Mouse (Mus musculus) hindbrain, embryonic 16.5 days (tissue): Measurements from ENCODE around the gene Capzb. TPM values are rescaled to one million over a fixed set of nuclear protein-coding genes. Genes with fewer than 3 reads are reported as not detected.

Source experiments
- ATAC-seq: fragments of 200-750 bp; cut with Nextera tagmentation; 2 replicates; pipeline ENCODE4 v1.8.0; 2017; ENCODE audit warnings: moderate TSS enrichment, moderate library complexity
- H3K27ac ChIP-seq: fragments of 300-500 bp; sonication (generic); 2 replicates; pipeline ENCODE4 v1.5.1; 2014; ENCODE audit warnings: low read depth, mild to moderate bottlenecking, control low read depth, low read length, moderate library complexity
- H3K27me3 ChIP-seq: fragments of 300-500 bp; sonication (generic); replicated peaks from 2 replicates; pipeline ENCODE4 v1.6.1; 2014; ENCODE audit warnings: low read length; ENCODE audit not compliant: control insufficient read depth, insufficient read depth
- H3K36me3 ChIP-seq: fragments of 300-500 bp; sonication (generic); 2 replicates; pipeline ENCODE4 v1.6.1; 2014; ENCODE audit warnings: mild to moderate bottlenecking, low read length, moderate library complexity, mixed read lengths; ENCODE audit not compliant: control insufficient read depth, insufficient read depth
- H3K4me1 ChIP-seq: fragments of 300-500 bp; sonication (generic); 2 replicates; pipeline ENCODE4 v1.6.1; 2014; ENCODE audit warnings: low read depth, low read length; ENCODE audit not compliant: control insufficient read depth, insufficient read depth
- H3K4me2 ChIP-seq: fragments of 300-500 bp; sonication (generic); 2 replicates; pipeline ENCODE4 v1.6.1; 2014; ENCODE audit warnings: mild to moderate bottlenecking, low read length, control low read depth, moderate library complexity
- H3K4me3 ChIP-seq: fragments of 300-500 bp; sonication (generic); 2 replicates; pipeline ENCODE4 v1.5.1; 2014; ENCODE audit warnings: mild to moderate bottlenecking, low read length, control low read depth, moderate library complexity
- H3K9ac ChIP-seq: fragments of 300-500 bp; sonication (generic); 2 replicates; pipeline ENCODE4 v1.6.1; 2014; ENCODE audit warnings: low read depth, mild to moderate bottlenecking, control low read depth, low read length, moderate library complexity
- H3K9me3 ChIP-seq: fragments of 300-500 bp; sonication (generic); 2 replicates; pipeline ENCODE4 v1.6.1; 2014; ENCODE audit warnings: mild to moderate bottlenecking, low read length, moderate library complexity; ENCODE audit not compliant: control insufficient read depth
- WGBS: fragments of 180-500 bp; shearing (Covaris S2); extraction: QIAGEN DNeasy Blood & Tissue Kit; methylation state at CpG from one replicate; pipeline ENCODE4 v1.1.7; 2014; 5-methylcytosine and 5-hydroxymethylcytosine counted together
- polyA plus RNA-seq: library from polyadenylated mRNA; unstranded; fragments of >200 nt; fragmentation: Nextera tagmentation; extraction: Ambion mirVana; gene quantifications from 2 replicates; pipeline ENCODE4 v1.2.1, GENCODE M21; 2015

Gene Capzb
- polyA plus RNA-seq, 1 experiment from 2014 or later = 339 TPM

DNA sequence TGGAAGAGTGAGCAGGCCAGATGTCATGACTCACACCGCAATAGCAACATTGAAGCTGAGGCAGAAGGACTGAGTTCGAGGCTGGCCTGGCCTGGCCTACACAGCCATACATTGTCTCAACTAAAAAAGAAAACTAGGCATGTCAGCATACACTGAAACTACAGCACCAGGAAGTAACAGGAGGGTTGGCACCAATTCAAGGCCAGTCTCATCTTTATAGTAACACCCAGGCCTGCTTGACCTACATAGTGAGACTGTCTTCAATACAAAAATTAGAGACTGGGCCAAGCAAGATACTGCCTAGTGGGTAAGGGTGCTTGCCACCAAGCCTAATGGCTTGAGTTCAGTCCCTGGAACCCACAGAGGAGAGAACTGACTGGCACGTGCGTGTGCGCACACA, 99.3 kb downstream of the Capzb start:
- WGBS = 94% methylated on average over 5 of the region's 5 CpGs
- Histone ChIP-seq H3K9ac (no peak overlapping the region), H3K4me2 (no peak overlapping the region), H3K4me3 (no peak overlapping the region), H3K27ac (no peak overlapping the region), H3K36me3 (peaks cover 7% of the 10 kb centered on the region), H3K9me3 (no peaks in the 10 kb centered on the region), H3K4me1 (no peaks in the 10 kb centered on the region), H3K27me3 (no peaks in the 10 kb centered on the region)
- ATAC-seq = no peak

DNA sequence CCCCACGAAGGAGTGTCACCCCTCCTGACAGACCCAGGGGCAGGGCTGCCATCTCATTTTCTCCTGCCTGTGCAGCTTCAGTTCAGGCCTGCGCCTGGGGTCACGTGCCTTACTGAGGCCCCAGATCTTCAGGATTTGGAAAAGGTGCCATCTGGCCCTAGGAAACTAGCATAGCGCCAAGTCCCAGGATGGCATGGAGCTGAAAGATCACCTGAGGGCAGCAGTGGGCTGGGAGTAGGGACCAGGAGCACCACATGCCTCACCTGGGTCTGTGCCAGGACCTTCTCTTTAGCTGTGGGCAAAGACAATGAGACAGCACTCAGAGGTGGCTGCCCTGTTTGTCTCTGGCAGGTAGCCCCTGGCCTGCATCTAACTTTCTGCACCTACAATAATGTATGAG, 104.9 kb downstream of the Capzb start:
- H3K4me2 ChIP-seq = no peak overlapping the region
- no peaks in the 10 kb centered on the region for H3K4me1 ChIP-seq
- no peak for ATAC-seq
- WGBS = 87% methylated on average over 4 of the region's 4 CpGs
- H3K9ac ChIP-seq = no peak overlapping the region
- H3K36me3 ChIP-seq = peaks cover 20% of the 10 kb centered on the region
- no peaks in the 10 kb centered on the region for H3K9me3 ChIP-seq
- H3K27me3 ChIP-seq = no peaks in the 10 kb centered on the region
- H3K27ac ChIP-seq = no peak overlapping the region
- H3K4me3 ChIP-seq = no peak overlapping the region

DNA sequence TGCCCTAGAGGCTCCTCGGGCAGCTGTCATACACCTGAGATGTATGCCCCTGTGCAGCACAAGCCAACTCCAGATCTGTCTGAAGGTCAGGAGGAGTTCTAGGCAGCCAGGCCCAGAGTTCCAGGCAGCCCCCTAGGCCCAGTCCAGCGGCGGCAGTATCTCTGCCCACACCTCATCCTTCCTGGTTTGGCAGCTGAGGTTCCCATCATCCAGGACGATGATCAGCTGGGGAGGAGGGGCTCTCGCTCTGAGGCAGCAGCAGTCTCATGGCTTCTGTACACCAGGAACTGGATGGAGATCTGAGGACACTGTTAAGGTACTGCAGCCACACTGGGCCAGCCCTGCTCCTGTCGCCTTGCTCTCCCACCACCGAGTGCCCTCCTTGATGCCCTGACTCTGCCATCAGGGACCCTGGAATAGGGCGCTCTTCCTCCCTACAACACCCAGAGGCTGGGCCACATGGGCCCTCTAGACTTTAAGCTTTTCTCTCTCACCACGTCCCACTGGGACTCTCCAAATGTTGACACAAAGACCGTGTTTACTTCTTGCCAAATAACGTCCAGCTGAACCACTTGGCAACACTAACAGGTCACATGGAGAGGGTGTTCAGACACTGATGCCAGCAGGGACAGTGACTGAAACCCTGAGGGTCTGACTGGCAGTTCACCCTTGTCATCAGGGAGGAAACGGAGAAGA, 106.1 kb downstream of the Capzb start:
- Histone ChIP-seq H3K9ac (no peak overlapping the region), H3K4me1 (no peaks in the 10 kb centered on the region), H3K4me2 (no peak overlapping the region), H3K27me3 (no peaks in the 10 kb centered on the region), H3K36me3 (peaks cover 23% of the 10 kb centered on the region), H3K4me3 (no peak overlapping the region), H3K27ac (no peak overlapping the region), H3K9me3 (no peaks in the 10 kb centered on the region)
- WGBS = 76% methylated on average over 12 of the region's 12 CpGs
- ATAC-seq = no peak

GRCm38 (mm10) chr4:139301780-139302179, 109.1 kb downstream of the Capzb start:
- H3K27me3 ChIP-seq = no peaks in the 10 kb centered on the region
- H3K27ac ChIP-seq = no peak overlapping the region
- H3K9me3 ChIP-seq = no peaks in the 10 kb centered on the region
- WGBS = 94% methylated on average over 8 of the region's 8 CpGs
- H3K4me1 ChIP-seq = no peaks in the 10 kb centered on the region
- H3K4me3 ChIP-seq = no peak overlapping the region
- H3K4me2 ChIP-seq = no peak overlapping the region
- peaks cover 28% of the 10 kb centered on the region for H3K36me3 ChIP-seq
- no peak overlapping the region for H3K9ac ChIP-seq
- ATAC-seq = no peak

GRCm38 (mm10) chr4:139302241-139302640, 109.5 kb downstream of the Capzb start:
- peaks cover 28% of the 10 kb centered on the region for H3K36me3 ChIP-seq
- no peak overlapping the region for H3K4me3 ChIP-seq
- no peak overlapping the region for H3K27ac ChIP-seq
- H3K9me3 ChIP-seq = no peaks in the 10 kb centered on the region
- H3K4me2 ChIP-seq = no peak overlapping the region
- H3K4me1 ChIP-seq = no peaks in the 10 kb centered on the region
- H3K9ac ChIP-seq = no peak overlapping the region
- H3K27me3 ChIP-seq = no peaks in the 10 kb centered on the region
- 58% methylated on average over 5 of the region's 5 CpGs for WGBS
- ATAC-seq = no peak

DNA sequence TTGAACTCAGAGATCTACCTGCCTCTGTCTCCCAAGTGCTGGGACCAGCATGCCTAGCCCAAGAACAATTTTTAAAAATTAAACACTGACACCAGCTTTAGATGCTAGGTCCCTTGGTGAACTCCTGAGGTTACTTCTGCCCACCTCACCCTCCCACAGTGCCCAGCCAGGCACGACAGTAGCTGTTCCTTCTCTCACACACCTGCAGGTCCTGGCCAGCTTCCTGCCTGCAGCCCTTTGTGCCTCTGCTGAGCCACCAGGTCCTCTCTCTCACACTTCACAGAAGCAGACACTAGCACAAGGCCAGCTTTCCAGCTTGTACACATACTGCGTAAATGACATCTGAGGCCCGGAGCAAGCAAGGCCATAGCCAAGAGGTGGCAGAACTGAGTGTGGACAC, 112.8 kb downstream of the Capzb start:
- 93% methylated on average over 3 of the region's 3 CpGs for WGBS
- Histone ChIP-seq H3K27ac (no peak overlapping the region), H3K9me3 (no peaks in the 10 kb centered on the region), H3K4me3 (no peak overlapping the region), H3K9ac (no peak overlapping the region), H3K4me1 (peaks cover 8% of the 10 kb centered on the region; the same call in 1 of the 2 replicates), H3K4me2 (no peak overlapping the region), H3K36me3 (peaks cover 24% of the 10 kb centered on the region), H3K27me3 (no peaks in the 10 kb centered on the region)
- ATAC-seq = no peak

GRCm38 (mm10) chr4:139307916-139308315, 115.2 kb downstream of the Capzb start:
- Histone ChIP-seq H3K4me3 (no peak overlapping the region), H3K9ac (no peak overlapping the region), H3K4me1 (peaks cover 20% of the 10 kb centered on the region), H3K4me2 (no peak overlapping the region), H3K36me3 (peaks cover 5% of the 10 kb centered on the region; the same call in 1 of the 2 replicates), H3K27ac (no peak overlapping the region), H3K9me3 (no peaks in the 10 kb centered on the region), H3K27me3 (no peaks in the 10 kb centered on the region)
- ATAC-seq = no peak
- 86% methylated on average over 5 of the region's 5 CpGs for WGBS

DNA sequence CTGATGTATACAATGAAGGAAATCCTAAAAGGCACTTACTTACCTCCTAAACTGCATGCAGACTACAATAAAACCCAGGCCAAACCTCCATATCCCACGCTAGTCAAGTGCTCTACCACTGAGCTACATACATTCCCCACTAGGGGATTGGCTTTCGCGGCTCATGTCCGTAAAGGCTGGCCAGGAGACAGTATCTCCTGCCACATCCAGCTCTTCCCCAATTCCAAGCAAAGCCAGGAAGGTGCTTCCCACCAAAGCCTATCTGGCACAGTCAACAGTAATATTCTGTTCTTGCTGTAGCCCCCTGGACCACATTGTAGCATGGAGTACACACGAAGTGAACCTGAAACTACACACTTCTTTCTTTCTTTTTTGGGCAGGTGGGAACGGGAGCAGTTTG, 117.0 kb downstream of the Capzb start:
- Histone ChIP-seq H3K27me3 (no peaks in the 10 kb centered on the region), H3K9ac (peak overlapping the region; percentile 95), H3K4me3 (peak overlapping the region; percentile 93), H3K9me3 (no peaks in the 10 kb centered on the region), H3K4me1 (peaks cover 20% of the 10 kb centered on the region), H3K27ac (no peak overlapping the region), H3K36me3 (peaks cover 9% of the 10 kb centered on the region), H3K4me2 (peak overlapping the region; percentile 91)
- no peak for ATAC-seq
- WGBS = 24% methylated on average over 6 of the region's 6 CpGs

- under 1% methylated on average over 56 of the region's 63 CpGs for WGBS
- peak within 1 kb of the TSS; percentile 81 for H3K27ac ChIP-seq
- peaks cover 20% of the 10 kb centered on the region for H3K4me1 ChIP-seq
- H3K4me3 ChIP-seq = peak within 1 kb of the TSS; percentile 93
- H3K4me2 ChIP-seq = peak within 1 kb of the TSS; percentile 91
- H3K27me3 ChIP-seq = no peaks in the 10 kb centered on the region
- H3K9me3 ChIP-seq = no peaks in the 10 kb centered on the region
- H3K36me3 ChIP-seq = peaks cover 10% of the 10 kb centered on the region
- H3K9ac ChIP-seq = peak within 1 kb of the TSS; percentile 95
- peak; percentile 94 for ATAC-seq
Observed at GRCm38 (mm10) chr4:139310171-139310898, 117.6 kb downstream of the Capzb start, which contains the start of the genes Pqlc2 and Akr7a5. TSS of gene Pqlc2 (minus strand) at chr4:139310708. TSS of gene Akr7a5 (plus strand) at chr4:139310744.
